Mouse (Mus musculus) limb, embryonic 14.5 days (tissue): ENCODE results near the gene B4galt2. TPM values are rescaled to one million over a fixed set of nuclear protein-coding genes. Genes with fewer than 3 reads are reported as not detected.

Experiments used
- ATAC-seq: fragments of 200-750 bp; cut with Nextera tagmentation; 2 replicates; pipeline ENCODE4 v1.8.0; 2017; ENCODE audit warnings: low read depth, moderate number of reproducible peaks, moderate TSS enrichment; ENCODE audit not compliant: low FRiP score
- DNase-seq: peaks from one replicate; pipeline ENCODE4 v3.0.0-alpha.2; 2015; ENCODE audit warnings: low spot score
- H3K27ac ChIP-seq: fragments of 300-500 bp; sonication (generic); replicated peaks from 2 replicates; pipeline ENCODE4 v1.5.1; 2014; ENCODE audit warnings: low read depth, mild to moderate bottlenecking, low read length, moderate library complexity, mixed read lengths
- H3K27me3 ChIP-seq: fragments of 300-500 bp; sonication (generic); 2 replicates; pipeline ENCODE4 v1.6.1; 2014; ENCODE audit warnings: low read length, mixed read lengths; ENCODE audit not compliant: control insufficient read depth, insufficient read depth
- H3K36me3 ChIP-seq: fragments of 300-500 bp; sonication (generic); 2 replicates; pipeline ENCODE4 v1.6.1; 2014; ENCODE audit warnings: mild to moderate bottlenecking, low read length, moderate library complexity, mixed read lengths; ENCODE audit not compliant: control insufficient read depth, insufficient read depth
- H3K4me1 ChIP-seq: fragments of 300-500 bp; sonication (generic); 2 replicates; pipeline ENCODE4 v1.6.1; 2014; ENCODE audit warnings: antibody characterized with exemption, low read length, mixed read lengths; ENCODE audit not compliant: control insufficient read depth, insufficient read depth
- H3K4me2 ChIP-seq: fragments of 300-500 bp; sonication (generic); replicated peaks from 2 replicates; pipeline ENCODE4 v1.6.1; 2014; ENCODE audit warnings: low read depth, mild to moderate bottlenecking, low read length, moderate library complexity; ENCODE audit not compliant: severe bottlenecking
- H3K4me3 ChIP-seq: fragments of 300-500 bp; sonication (generic); replicated peaks from 2 replicates; pipeline ENCODE4 v1.5.1; 2014; ENCODE audit warnings: low read length
- H3K9ac ChIP-seq: fragments of 300-500 bp; sonication (generic); 2 replicates; pipeline ENCODE4 v1.6.1; 2014; ENCODE audit warnings: mild to moderate bottlenecking, low read depth, low read length, moderate library complexity; ENCODE audit not compliant: severe bottlenecking
- H3K9me3 ChIP-seq: fragments of 300-500 bp; sonication (generic); 2 replicates; pipeline ENCODE4 v1.6.1; 2016; ENCODE audit warnings: low read length; ENCODE audit not compliant: control insufficient read depth
- POLR2A ChIP-seq: fragments of 200-500 bp; IDR thresholded peaks from 2 replicates; pipeline ENCODE4 v1.8.0; 2012; ENCODE audit warnings: inconsistent platforms, mild to moderate bottlenecking, moderate library complexity, borderline replicate concordance; ENCODE audit not compliant: insufficient read depth, insufficient read length; ENCODE audit errors: extremely low read depth
- WGBS: fragments of 180-500 bp; shearing (Covaris S2); extraction: QIAGEN DNeasy Blood & Tissue Kit; methylation state at CpG from one replicate; pipeline ENCODE4 v1.1.7; 2014; 5-methylcytosine and 5-hydroxymethylcytosine counted together
- polyA plus RNA-seq, 2 experiments: library from polyadenylated mRNA; depleted of rRNA in 1 of 2; stranded (reverse) in 1 of 2; unstranded in 1 of 2; fragments of >200 nt; fragmentation: Nextera tagmentation in 1 of 2; extraction: Ambion mirVana in 1 of 2; gene quantifications; 2 replicates each; pipeline versions ENCODE4 v1.2.1 to v1.2.3; 2012 to 2014

Gene B4galt2
- polyA plus RNA-seq, 2 experiments, result 43.4 to 95.4 TPM

GRCm38 (mm10) chr4:117896031-117896430 is 12.7 kb upstream of the B4galt2 start:
- no peaks in the 10 kb centered on the region for H3K27me3 ChIP-seq
- H3K36me3 ChIP-seq, result peaks cover 65% of the 10 kb centered on the region
- no peak overlapping the region for H3K9ac ChIP-seq
- H3K27ac ChIP-seq, result no peak overlapping the region
- no peak for TF ChIP-seq POLR2A
- H3K9me3 ChIP-seq, result no peaks in the 10 kb centered on the region
- DNase-seq (no peak), ATAC-seq (no peak)
- H3K4me3 ChIP-seq, result no peak overlapping the region
- H3K4me2 ChIP-seq, result no peak overlapping the region
- WGBS, result 96% methylated on average over 6 of the region's 6 CpGs
- H3K4me1 ChIP-seq, result peaks cover 3% of the 10 kb centered on the region; the same call in 1 of the 2 replicates

GRCm38 (mm10) chr4:117895339-117895738 is 12.1 kb upstream of the B4galt2 start:
- no peak for ATAC-seq
- no peak for DNase-seq
- H3K36me3 ChIP-seq, result peaks cover 58% of the 10 kb centered on the region

GRCm38 (mm10) chr4:117894601-117895000 is 11.3 kb upstream of the B4galt2 start:
- Histone ChIP-seq H3K9ac (no peak overlapping the region), H3K4me2 (no peak overlapping the region), H3K36me3 (peaks cover 57% of the 10 kb centered on the region), H3K4me3 (no peak overlapping the region), H3K27ac (no peak overlapping the region), H3K4me1 (peaks cover 6% of the 10 kb centered on the region; the same call in 1 of the 2 replicates), H3K27me3 (no peaks in the 10 kb centered on the region), H3K9me3 (no peaks in the 10 kb centered on the region)
- whole genome bisulfite sequencing, result 90% methylated on average over 8 of the region's 8 CpGs
- TF ChIP-seq POLR2A, result no peak
- DNase-seq (no peak), ATAC-seq (no peak)

More at GRCm38 (mm10) chr4:117895339-117895738, 12.1 kb upstream of the B4galt2 start:
- Histone ChIP-seq H3K9me3 (no peaks in the 10 kb centered on the region), H3K27me3 (no peaks in the 10 kb centered on the region), H3K27ac (no peak overlapping the region), H3K4me3 (no peak overlapping the region), H3K4me1 (peaks cover 6% of the 10 kb centered on the region; the same call in 1 of the 2 replicates), H3K4me2 (no peak overlapping the region), H3K9ac (no peak overlapping the region)
- TF ChIP-seq POLR2A, result no peak
- WGBS, result 81% methylated on average over 7 of the region's 7 CpGs

- Histone ChIP-seq H3K36me3 (peaks cover 49% of the 10 kb centered on the region), H3K9ac (no peak overlapping the region), H3K4me1 (peaks cover 6% of the 10 kb centered on the region; the same call in 1 of the 2 replicates), H3K27me3 (no peaks in the 10 kb centered on the region), H3K4me2 (no peak overlapping the region), H3K9me3 (no peaks in the 10 kb centered on the region), H3K4me3 (no peak overlapping the region), H3K27ac (no peak overlapping the region)
- no peak for TF ChIP-seq POLR2A
- WGBS, result 26% methylated on average over 9 of the region's 9 CpGs
- ATAC-seq (no peak), DNase-seq (peak; percentile 79)
Observed at GRCm38 (mm10) chr4:117893376-117893775, 10.1 kb upstream of the B4galt2 start.

- Histone ChIP-seq H3K9ac (peak within 1 kb of the TSS; percentile 40), H3K9me3 (no peaks in the 10 kb centered on the region), H3K4me2 (peak within 1 kb of the TSS; percentile 64), H3K4me1 (peaks cover 6% of the 10 kb centered on the region; the same call in 1 of the 2 replicates), H3K36me3 (peaks cover 36% of the 10 kb centered on the region), H3K27me3 (no peaks in the 10 kb centered on the region), H3K4me3 (peak within 1 kb of the TSS; percentile 56), H3K27ac (no peak within 1 kb of the TSS)
- peak; percentile 85 for ATAC-seq
- TF ChIP-seq POLR2A, result no peak
- under 1% methylated on average over 21 of the region's 21 CpGs for WGBS
- DNase-seq, result peak; percentile 94
Observed at GRCm38 (mm10) chr4:117891738-117892161, 8.5 kb upstream of the B4galt2 start, which contains the start of gene Dph2. Gene Dph2 (minus strand): TSS chr4:117892032.
